Mouse (Mus musculus) adrenal gland, adult 2 months (tissue): ENCODE data around the gene Retreg3. TPM values are rescaled to one million over a fixed set of nuclear protein-coding genes. Genes with fewer than 3 reads are reported as not detected.

ENCODE experiments used
- DNase-seq: peaks from one replicate; pipeline ENCODE4 v3.0.0; 2021
- microRNA-seq, 2 experiments: library from miRNA; unstranded; fragments of <30 nt; microRNA quantifications; one replicate each; pipeline ENCODE4 v1.2.0; 2021
- polyA plus RNA-seq: library from polyadenylated mRNA; depleted of rRNA; stranded (reverse); fragments of >200 nt; gene quantifications from 2 replicates; pipeline ENCODE4 v1.2.3, GENCODE M21; 2012; rRNA removed
- total RNA-seq, 2 experiments: library from RNA; stranded (reverse); gene quantifications; 2 replicates each; pipeline ENCODE4 v1.2.3; 2021

Retreg3 gene
- total and polyA plus RNA-seq, 3 experiments, result 46.9 to 50.9 (median 50.7) TPM

DNA sequence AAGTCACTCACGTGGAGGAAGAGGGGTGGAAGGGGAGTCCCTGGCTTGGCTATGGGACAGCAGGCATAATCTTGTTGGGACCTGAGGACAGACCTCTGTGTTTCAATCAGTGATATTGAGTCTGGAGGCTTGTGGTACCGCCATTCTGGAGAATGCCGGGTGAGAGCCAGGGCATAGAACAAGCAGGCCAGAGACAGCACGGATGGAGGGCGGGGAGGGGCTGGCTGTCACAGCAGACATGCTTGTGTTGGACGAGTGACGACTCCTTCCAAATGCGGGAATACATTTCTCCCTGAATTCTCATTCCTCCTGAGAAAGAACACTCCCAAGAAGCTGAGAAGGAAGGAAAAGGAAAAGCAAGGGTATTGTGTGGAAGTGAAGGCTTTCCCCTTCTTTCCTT is 68.1 kb downstream of the Retreg3 start:
- no peak for DNase-seq

DNA sequence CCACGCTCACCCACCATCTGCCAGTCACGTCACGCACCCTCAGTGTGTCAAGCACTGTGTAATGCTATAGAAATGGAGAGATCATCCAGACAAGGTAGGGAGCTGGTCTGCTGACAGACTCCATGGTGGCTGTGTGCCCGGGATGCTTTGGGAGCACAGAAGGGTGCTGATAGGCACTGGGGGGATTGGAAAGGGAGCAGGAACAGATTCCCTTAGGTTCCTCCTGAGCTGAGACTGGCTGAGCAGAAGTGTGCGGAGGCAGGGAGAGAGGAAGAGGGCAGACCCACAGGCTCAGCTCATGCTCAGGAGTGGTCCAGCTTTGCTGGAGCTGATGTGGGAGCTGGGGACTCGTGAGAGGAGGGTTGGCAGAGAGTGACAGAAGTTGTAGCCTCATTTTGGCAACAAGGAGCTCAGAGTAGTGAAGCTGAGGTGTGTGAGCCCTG is 68.6 kb downstream of the Retreg3 start:
- no peak for DNase-seq

DNA sequence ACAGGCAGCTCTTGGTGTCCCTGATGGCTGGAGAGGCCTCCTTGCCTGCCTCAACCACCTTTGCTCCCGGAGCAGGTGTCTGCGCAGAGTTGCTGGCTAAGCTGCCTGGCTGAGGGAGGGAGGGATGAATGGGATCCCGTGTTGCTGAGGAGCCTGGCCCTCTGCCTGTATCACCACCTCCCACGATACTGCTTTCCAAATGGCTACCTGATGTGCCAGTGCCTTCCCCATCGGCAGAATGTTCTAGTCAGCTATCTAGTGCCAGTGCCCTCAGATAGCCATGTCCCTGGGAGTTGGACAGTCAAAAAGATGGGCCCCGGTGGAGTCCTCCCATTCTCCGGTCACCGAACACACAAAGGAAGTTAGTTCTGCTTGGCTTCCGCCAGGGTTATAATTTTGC is 69.3 kb downstream of the Retreg3 start:
- DNase-seq, result no peak

DNA sequence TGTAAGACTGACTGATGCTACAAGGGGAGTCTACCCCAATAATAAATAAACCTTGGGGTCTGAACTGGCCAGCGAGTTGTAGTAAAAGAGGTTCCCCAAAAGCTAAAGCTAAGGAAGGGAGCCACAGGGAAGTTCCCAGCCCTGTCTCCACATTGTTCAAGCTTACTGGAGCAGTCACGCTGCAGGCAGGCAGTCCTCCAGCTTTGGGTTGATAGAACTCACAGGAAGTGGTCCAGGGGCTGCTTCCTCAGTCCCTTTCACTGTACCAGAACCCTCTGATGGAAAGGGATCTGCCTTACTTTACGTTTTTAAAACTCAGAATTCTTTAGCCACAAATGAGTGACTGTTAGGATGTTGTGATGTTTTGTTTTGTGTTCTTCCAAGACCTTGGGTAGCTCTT is 72.2 kb downstream of the Retreg3 start:
- DNase-seq, result no peak

DNA sequence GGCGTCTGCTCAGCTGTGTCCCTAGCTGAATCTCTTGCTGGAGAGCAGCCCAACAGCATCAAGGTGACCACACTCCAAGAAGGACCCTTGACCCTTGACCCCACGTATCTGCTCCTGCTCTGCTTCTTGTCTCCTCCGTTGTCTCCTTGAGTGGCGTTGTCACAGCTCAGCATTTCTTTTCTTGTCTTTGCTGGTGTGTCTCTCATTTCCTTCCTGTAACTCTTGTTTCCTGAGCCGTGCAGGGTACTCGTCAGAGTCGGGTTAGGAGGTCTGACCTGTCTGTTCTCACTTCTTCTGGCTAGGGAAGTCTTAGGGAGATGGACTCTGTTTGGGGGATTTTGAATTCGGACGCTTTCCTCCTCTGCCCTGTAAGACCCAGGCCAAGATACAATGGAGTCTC is 73.3 kb downstream of the Retreg3 start:
- no peak for DNase-seq

Small RNA genes lying within 50 kb of the gene (microRNA-seq; reads per million reads assigned to microRNA genes)
- gene Gm27626, result 0 reads per million in 2 experiments

Other genes starting within 250 kb of the Retreg3 start
- gene Stat3, start 180.4 kb downstream of the Retreg3 start, total RNA-seq, result 10 to 100 TPM; 76.6 to 79.4 TPM
- gene Stat3, start 180.4 kb downstream of the Retreg3 start, polyA plus RNA-seq, result 45.4 and 54.9 TPM in 2 replicates
- 100 to 1,000 TPM; 236 to 425 TPM for gene Cavin1, start 149.0 kb downstream of the Retreg3 start, total RNA-seq
- gene Cavin1, start 149.0 kb downstream of the Retreg3 start, polyA plus RNA-seq, result 193 and 219 TPM in 2 replicates
- gene Atp6v0a1, start 110.4 kb downstream of the Retreg3 start, total RNA-seq, result 100 to 1,000 TPM; 116 to 159 TPM
- gene Atp6v0a1, start 110.4 kb downstream of the Retreg3 start, polyA plus RNA-seq, result 77.9 and 98.0 TPM in 2 replicates
- 10 to 100 TPM; 38.0 to 42.5 TPM for gene Naglu, start 49.9 kb downstream of the Retreg3 start, total RNA-seq
- 102 and 120 TPM in 2 replicates for gene Naglu, start 49.9 kb downstream of the Retreg3 start, polyA plus RNA-seq
- gene Hsd17b1, start 41.5 kb downstream of the Retreg3 start, total RNA-seq, result 1 to 10 TPM; 1.1 to 2.5 TPM
- 2.1 and 2.3 TPM in 2 replicates for gene Hsd17b1, start 41.5 kb downstream of the Retreg3 start, polyA plus RNA-seq
- gene Coasy, start 37.3 kb downstream of the Retreg3 start, total RNA-seq, result 10 to 100 TPM; 86.9 to 90.5 TPM
- 178 and 187 TPM in 2 replicates for gene Coasy, start 37.3 kb downstream of the Retreg3 start, polyA plus RNA-seq
- gene Mlx, start 32.6 kb downstream of the Retreg3 start, total RNA-seq, result 10 to 100 TPM; 57.8 to 72.3 TPM
- gene Mlx, start 32.6 kb downstream of the Retreg3 start, polyA plus RNA-seq, result 36.3 and 42.4 TPM in 2 replicates
- 1 to 10 TPM; 3.6 to 5.9 TPM for gene Psmc3ip, start 24.5 kb downstream of the Retreg3 start, total RNA-seq
- 0.38 and 0.71 TPM in 2 replicates for gene Psmc3ip, start 24.5 kb downstream of the Retreg3 start, polyA plus RNA-seq
- 10 to 100 TPM; 42.9 to 43.0 TPM for gene Tubg1, start within 50 bp of the Retreg3 start, total RNA-seq
- gene Tubg1, start within 50 bp of the Retreg3 start, polyA plus RNA-seq, result 15.2 and 42.7 TPM in 2 replicates
- 1 to 10 TPM; 6.2 to 7.5 TPM for gene Tubg2, start 36.0 kb upstream of the Retreg3 start, total RNA-seq
- gene Tubg2, start 36.0 kb upstream of the Retreg3 start, polyA plus RNA-seq, result 5.5 and 6.0 TPM in 2 replicates
- 1 to 10 TPM; 6.8 TPM for gene Cntnap1, start 50.6 kb upstream of the Retreg3 start, total RNA-seq
- gene Cntnap1, start 50.6 kb upstream of the Retreg3 start, polyA plus RNA-seq, result 9.3 and 9.4 TPM in 2 replicates
- 10 to 100 TPM; 19.4 to 39.7 TPM for gene Plekhh3, start 51.5 kb upstream of the Retreg3 start, total RNA-seq
- 112 and 122 TPM in 2 replicates for gene Plekhh3, start 51.5 kb upstream of the Retreg3 start, polyA plus RNA-seq
- under 1 TPM; 0.26 to 0.83 TPM for gene Ccr10, start 55.5 kb upstream of the Retreg3 start, total RNA-seq
- 0.84 and 1.6 TPM in 2 replicates for gene Ccr10, start 55.5 kb upstream of the Retreg3 start, polyA plus RNA-seq
- 10 to 100 TPM; 31.3 to 35.0 TPM for gene Ezh1, start 106.6 kb upstream of the Retreg3 start, total RNA-seq
- gene Ezh1, start 106.6 kb upstream of the Retreg3 start, polyA plus RNA-seq, result 17.1 and 20.1 TPM in 2 replicates
- gene Ramp2, start 126.1 kb upstream of the Retreg3 start, total RNA-seq, result 10 to 100 TPM; 46.5 to 46.9 TPM
- 109 and 114 TPM in 2 replicates for gene Ramp2, start 126.1 kb upstream of the Retreg3 start, polyA plus RNA-seq
- gene Vps25, start 133.8 kb upstream of the Retreg3 start, total RNA-seq, result 100 to 1,000 TPM; 102 to 116 TPM
- gene Vps25, start 133.8 kb upstream of the Retreg3 start, polyA plus RNA-seq, result 186 and 204 TPM in 2 replicates
- 1 to 10 TPM; 2.1 to 3.7 TPM for gene Wnk4, start 140.7 kb upstream of the Retreg3 start, total RNA-seq
- gene Wnk4, start 140.7 kb upstream of the Retreg3 start, polyA plus RNA-seq, result 0.62 and 0.94 TPM in 2 replicates
- under 1 TPM; 0.32 to 0.38 TPM for gene Cntd1, start 159.1 kb upstream of the Retreg3 start, total RNA-seq
- 0.06 and 0.11 TPM in 2 replicates for gene Cntd1, start 159.1 kb upstream of the Retreg3 start, polyA plus RNA-seq
- gene Coa3, start 159.2 kb upstream of the Retreg3 start, total RNA-seq, result 10 to 100 TPM; 68.3 to 84.3 TPM
- gene Coa3, start 159.2 kb upstream of the Retreg3 start, polyA plus RNA-seq, result 380 and 465 TPM in 2 replicates
- gene Becn1, start 182.4 kb upstream of the Retreg3 start, total RNA-seq, result 100 to 1,000 TPM; 107 to 160 TPM
- gene Becn1, start 182.4 kb upstream of the Retreg3 start, polyA plus RNA-seq, result 81.6 and 126 TPM in 2 replicates
- gene Psme3, start 196.3 kb upstream of the Retreg3 start, total RNA-seq, result 100 to 1,000 TPM; 129 to 161 TPM
- gene Psme3, start 196.3 kb upstream of the Retreg3 start, polyA plus RNA-seq, result 31.7 and 45.2 TPM in 2 replicates
- 1 to 10 TPM; 4.9 to 5.5 TPM for gene Aoc2, start 205.2 kb upstream of the Retreg3 start, total RNA-seq
- 6.3 and 7.7 TPM in 2 replicates for gene Aoc2, start 205.2 kb upstream of the Retreg3 start, polyA plus RNA-seq
- 10 to 100 TPM; 48.4 to 76.6 TPM for gene Aoc3, start 210.7 kb upstream of the Retreg3 start, total RNA-seq
- 69.3 and 101 TPM in 2 replicates for gene Aoc3, start 210.7 kb upstream of the Retreg3 start, polyA plus RNA-seq
- 10 to 100 TPM in 1 of 2 experiments, 1 to 10 TPM in 1; 1.8 to 24.0 TPM for gene G6pc, start 247.7 kb upstream of the Retreg3 start, total RNA-seq
- gene G6pc, start 247.7 kb upstream of the Retreg3 start, polyA plus RNA-seq, result 0.13 and 0.26 TPM in 2 replicates